Comparison of ENCODE assay signal across 31 mouse cellular contexts in genomic region chr4:63489676-63490075, GRCm38 (mm10). TPM values are rescaled to one million over a fixed set of nuclear protein-coding genes. Genes with fewer than 3 reads are reported as not detected.
DNase-seq lines count a peak whose midpoint lies in the region; ATAC-seq and TF ChIP-seq lines count a peak whose summit lies in the region.
"Had no signal": no experiment of that assay in that cellular context is flagged by ENCODE, and none has a peak within 500 bp of the region (broad histone marks: within the 10 kb centered on the region; RNA-seq: fewer than 3 reads in every experiment).

No protein-coding gene starts in this region.

- H3K9ac ChIP-seq in midbrain, embryonic 16.5 days (ENCODE audit: low read depth, low read length): no peak overlapping the region
- no peak overlapping the region for H3K9ac ChIP-seq in midbrain, embryonic 13.5 days (replicated peaks)
- H3K9ac ChIP-seq in hindbrain, embryonic 12.5 days: no peak overlapping the region
- H3K9ac ChIP-seq: embryonic facial prominence, embryonic 12.5 days; heart, embryonic 13.5 days; kidney, embryonic 15.5 days; liver, embryonic 14.5 days; neural tube, embryonic 12.5 days had no signal

- TF ChIP-seq POLR2A in thymus, adult 2 months (IDR thresholded peaks at IDR 0.05; ENCODE audit: control insufficient read depth, extremely low read depth, insufficient read depth, low read length, poor library complexity): no peak

- peaks cover 14% of the 10 kb centered on the region for H3K36me3 ChIP-seq in midbrain, embryonic 10.5 days
- H3K36me3 ChIP-seq in midbrain, embryonic 16.5 days (ENCODE audit: control insufficient read depth, insufficient read depth, low read length): no peaks in the 10 kb centered on the region
- no peaks in the 10 kb centered on the region for H3K36me3 ChIP-seq in midbrain, embryonic 13.5 days
- H3K36me3 ChIP-seq in thymus, adult 2 months (ENCODE audit: control insufficient read depth, insufficient read depth, low read length): no peaks in the 10 kb centered on the region
- no peaks in the 10 kb centered on the region for H3K36me3 ChIP-seq in hindbrain, embryonic 12.5 days
- H3K36me3 ChIP-seq: embryonic facial prominence, embryonic 12.5 days; heart, embryonic 13.5 days; kidney, embryonic 15.5 days; neural tube, embryonic 12.5 days had no signal

- no peak for ATAC-seq in midbrain, embryonic 16.5 days
- ATAC-seq in midbrain, embryonic 13.5 days: peak; percentile 28; the same call in 1 of the 2 replicates
- no peak for ATAC-seq in hindbrain, embryonic 12.5 days (ENCODE audit: low FRiP score)
- ATAC-seq: hindbrain, embryonic 16.5 days; Patski had no signal

- peak; percentile 25 for DNase-seq in midbrain, embryonic 10.5 days (ENCODE audit: low spot score)
- peak; percentile 77 for DNase-seq in thymus, adult 2 months
- peak; percentile 74 to 85 for DNase-seq in thymus, postnatal 36 days
- DNase-seq in left cerebral cortex, postnatal 10 days (ENCODE audit: extremely low spot score in 1 of 2, low spot score in 2 of 2): no peak
- DNase-seq in left cerebral cortex, adult 2 months (ENCODE audit: extremely low spot score in 1 of 2, low spot score in 2 of 2): no peak
- DNase-seq: adrenal gland, adult 2 months; cerebellum, adult 8-10 months; embryo, embryonic 11 days; gastrocnemius, postnatal 10 days; heart, postnatal 14 days; kidney, adult 18-20 months; kidney, postnatal 25 days; left cerebral cortex, postnatal 4 days; liver; lung, adult 2 months; lung, postnatal 10 days; right cerebral cortex, postnatal 4 days had no signal

- peaks cover 88% of the 10 kb centered on the region for H3K4me1 ChIP-seq in midbrain, embryonic 10.5 days
- H3K4me1 ChIP-seq in midbrain, embryonic 16.5 days (ENCODE audit: control insufficient read depth, insufficient read depth, low read length): peaks cover 16% of the 10 kb centered on the region
- peaks cover 65% of the 10 kb centered on the region for H3K4me1 ChIP-seq in midbrain, embryonic 13.5 days (replicated peaks)
- peaks cover 64% of the 10 kb centered on the region for H3K4me1 ChIP-seq in thymus, adult 2 months (replicated peaks; ENCODE audit: control insufficient read depth, insufficient read depth, low read length)
- H3K4me1 ChIP-seq in hindbrain, embryonic 12.5 days: peaks cover 30% of the 10 kb centered on the region

- intact Hi-C loops in left cerebral cortex, postnatal 10 days (cut with DNase I): no loop called here
- intact Hi-C loops in left cerebral cortex, adult 2 months (cut with DNase I): loop anchor here (5.0 kb wide), 1 partner anchor 58 kb away; no protein-coding TSS in a partner anchor

- peak overlapping the region; percentile 78 for H3K27ac ChIP-seq in midbrain, embryonic 10.5 days (replicated peaks)
- H3K27ac ChIP-seq in midbrain, embryonic 16.5 days (ENCODE audit: low read length): no peak overlapping the region
- peak overlapping the region; percentile 57 for H3K27ac ChIP-seq in midbrain, embryonic 13.5 days
- H3K27ac ChIP-seq in thymus, adult 2 months (ENCODE audit: control insufficient read depth, insufficient read depth, low read length): peak overlapping the region; percentile 84
- no peak overlapping the region for H3K27ac ChIP-seq in left cerebral cortex, adult 2 months
- no peak overlapping the region for H3K27ac ChIP-seq in hindbrain, embryonic 12.5 days
- H3K27ac ChIP-seq: embryonic facial prominence, embryonic 12.5 days; heart, embryonic 13.5 days; hindbrain, embryonic 10.5 days; kidney, embryonic 15.5 days; liver, embryonic 14.5 days; neural tube, embryonic 12.5 days; stomach, postnatal 0 days had no signal

- WGBS in midbrain, embryonic 10.5 days: 42% methylated on average over 10 of the region's 10 CpGs
- 19% methylated on average over 10 of the region's 10 CpGs for WGBS in midbrain, embryonic 16.5 days
- WGBS in midbrain, embryonic 13.5 days: 22% methylated on average over 10 of the region's 10 CpGs
- 3% methylated on average over 10 of the region's 10 CpGs for WGBS in thymus, adult 2 months
- WGBS in hindbrain, embryonic 12.5 days: 70% methylated on average over 10 of the region's 10 CpGs

- peaks cover 8% of the 10 kb centered on the region for H3K27me3 ChIP-seq in midbrain, embryonic 10.5 days (ENCODE audit: low read depth, poor library complexity, severe bottlenecking)
- no peaks in the 10 kb centered on the region for H3K27me3 ChIP-seq in midbrain, embryonic 16.5 days (ENCODE audit: control insufficient read depth, insufficient read depth, low read depth, low read length)
- H3K27me3 ChIP-seq in midbrain, embryonic 13.5 days: 0 out of 2 replicates have a peak, but pooled peaks cover 2% of the 10 kb centered on the region
- H3K27me3 ChIP-seq in thymus, adult 2 months (ENCODE audit: control insufficient read depth, insufficient read depth, low read length): no peaks in the 10 kb centered on the region
- peaks cover 11% of the 10 kb centered on the region for H3K27me3 ChIP-seq in hindbrain, embryonic 12.5 days
- H3K27me3 ChIP-seq: Patski had no signal

- H3K4me3 ChIP-seq in midbrain, embryonic 10.5 days: 0 out of 2 replicates have a peak overlapping the region, but pooled peaks have one; percentile 27
- H3K4me3 ChIP-seq in midbrain, embryonic 16.5 days (ENCODE audit: low read depth, low read length): no peak overlapping the region
- H3K4me3 ChIP-seq in midbrain, embryonic 13.5 days (replicated peaks): no peak overlapping the region
- no peak overlapping the region for H3K4me3 ChIP-seq in thymus, adult 2 months (ENCODE audit: control insufficient read depth, insufficient read depth, low read length)
- no peak overlapping the region for H3K4me3 ChIP-seq in left cerebral cortex, adult 2 months
- no peak overlapping the region for H3K4me3 ChIP-seq in hindbrain, embryonic 12.5 days
- H3K4me3 ChIP-seq: embryonic facial prominence, embryonic 12.5 days; heart, embryonic 13.5 days; hindbrain, embryonic 10.5 days; kidney, embryonic 15.5 days; myocyte; neural tube, embryonic 12.5 days had no signal

- H3K4me2 ChIP-seq in midbrain, embryonic 16.5 days (ENCODE audit: low read length): no peak overlapping the region
- H3K4me2 ChIP-seq in midbrain, embryonic 13.5 days (replicated peaks): no peak overlapping the region
- no peak overlapping the region for H3K4me2 ChIP-seq in hindbrain, embryonic 12.5 days (replicated peaks)
- H3K4me2 ChIP-seq: embryonic facial prominence, embryonic 12.5 days; heart, embryonic 13.5 days; kidney, embryonic 15.5 days; neural tube, embryonic 12.5 days had no signal

- 0 out of 2 replicates have a peak, but pooled peaks have one; percentile 20 for TF ChIP-seq CTCF in thymus, adult 2 months (IDR thresholded peaks at IDR 0.05; ENCODE audit: borderline replicate concordance, control insufficient read depth, extremely low read depth, insufficient read depth, low read length, poor library complexity)
- TF ChIP-seq CTCF in left cerebral cortex, adult 2 months (IDR thresholded peaks at IDR 0.05): no peak

- peaks cover 6% of the 10 kb centered on the region; the same call in 1 of the 2 replicates for H3K9me3 ChIP-seq in midbrain, embryonic 10.5 days (replicated peaks)
- no peaks in the 10 kb centered on the region for H3K9me3 ChIP-seq in midbrain, embryonic 16.5 days (replicated peaks; ENCODE audit: control insufficient read depth, low read length, poor library complexity, severe bottlenecking)
- H3K9me3 ChIP-seq in midbrain, embryonic 13.5 days: no peaks in the 10 kb centered on the region
- H3K9me3 ChIP-seq in hindbrain, embryonic 12.5 days (replicated peaks): no peaks in the 10 kb centered on the region
- H3K9me3 ChIP-seq: embryonic facial prominence, embryonic 12.5 days; heart, embryonic 13.5 days; hindbrain, embryonic 10.5 days; kidney, embryonic 15.5 days; neural tube, embryonic 12.5 days had no signal

RNA-seq across cellular contexts. Expression of gene Whrn, which starts 6.1 kb away (rescaled TPM):
- 8.6 and 8.8 TPM in 2 replicates for polyA plus RNA-seq in midbrain, embryonic 10.5 days (2016; fragmentation: Nextera tagmentation; extraction: Ambion mirVana)
- polyA plus RNA-seq in midbrain, embryonic 16.5 days (2015; fragmentation: Nextera tagmentation; extraction: Ambion mirVana): 4.5 and 4.9 TPM in 2 replicates
- 6.6 and 10.3 TPM in 2 replicates for polyA plus RNA-seq in midbrain, embryonic 13.5 days (2015; fragmentation: Nextera tagmentation; extraction: Ambion mirVana)
- polyA plus RNA-seq in thymus, adult 2 months (2012; rRNA removed): 132 and 204 TPM in 2 replicates
- total RNA-seq in left cerebral cortex, postnatal 10 days (2021): 10 to 100 TPM; 41.7 to 45.8 TPM
- 10 to 100 TPM; 45.1 to 53.7 TPM for total RNA-seq in left cerebral cortex, adult 2 months (2021)
- polyA plus RNA-seq in hindbrain, embryonic 12.5 days (2016; fragmentation: Nextera tagmentation; extraction: Ambion mirVana): 10.6 and 10.8 TPM in 2 replicates
- total RNA-seq: MEL had no signal

RNA-seq across cellular contexts. Expression of gene Atp6v1g1, which starts 54.9 kb away (rescaled TPM):
- polyA plus RNA-seq in midbrain, embryonic 10.5 days (2016; fragmentation: Nextera tagmentation; extraction: Ambion mirVana): 290 and 319 TPM in 2 replicates
- 414 and 443 TPM in 2 replicates for polyA plus RNA-seq in midbrain, embryonic 16.5 days (2015; fragmentation: Nextera tagmentation; extraction: Ambion mirVana)
- 461 and 466 TPM in 2 replicates for polyA plus RNA-seq in midbrain, embryonic 13.5 days (2015; fragmentation: Nextera tagmentation; extraction: Ambion mirVana)
- 39.4 and 41.5 TPM in 2 replicates for polyA plus RNA-seq in thymus, adult 2 months (2012; rRNA removed)
- 100 to 1,000 TPM; 132 to 141 TPM for total RNA-seq in left cerebral cortex, postnatal 10 days (2021)
- 100 to 1,000 TPM; 142 to 143 TPM for total RNA-seq in left cerebral cortex, adult 2 months (2021)
- 365 and 374 TPM in 2 replicates for polyA plus RNA-seq in hindbrain, embryonic 12.5 days (2016; fragmentation: Nextera tagmentation; extraction: Ambion mirVana)

Comparison
In these comparisons a context has a peak if more than half of its experiments do, and no peak if none do; other contexts are left out.
1. H3K27ac ChIP-seq: peak in midbrain, embryonic 10.5 days (single experiment), midbrain, embryonic 13.5 days (single experiment) and thymus, adult 2 months (single experiment); none in midbrain, embryonic 16.5 days (single experiment), left cerebral cortex, adult 2 months (single experiment) and hindbrain, embryonic 12.5 days (single experiment).
2. DNase-seq: peak in midbrain, embryonic 10.5 days (single experiment), thymus, adult 2 months (single experiment) and thymus, postnatal 36 days (2 of 2); none in left cerebral cortex, postnatal 10 days (0 of 2) and left cerebral cortex, adult 2 months (0 of 2).
3. RNA of gene Whrn, which starts 6.1 kb away (polyA plus RNA-seq): 132 to 204 TPM in thymus, adult 2 months; 10.6 to 10.8 TPM in hindbrain, embryonic 12.5 days, 6.6 to 10.3 TPM in midbrain, embryonic 13.5 days, 8.6 to 8.8 TPM in midbrain, embryonic 10.5 days and 4.5 to 4.9 TPM in midbrain, embryonic 16.5 days; every median in the first group is over 10 times any median in the second.